Mouse (Mus musculus) cerebellum, adult 2 months (tissue): ENCODE measurements around the gene Dapp1.

Experiments used
- CTCF ChIP-seq: fragments of 200-500 bp; IDR thresholded peaks from 2 replicates; pipeline ENCODE4 v1.5.1; 2011; ENCODE audit warnings: low read depth, mild to moderate bottlenecking, control low read depth, low read length, moderate library complexity, borderline replicate concordance; ENCODE audit not compliant: insufficient read depth
- POLR2A ChIP-seq: fragments of 200-500 bp; IDR thresholded peaks from 2 replicates; pipeline ENCODE4 v1.6.1; 2011; ENCODE audit warnings: low read length, control low read depth, borderline replicate concordance; ENCODE audit not compliant: insufficient read depth

GRCm38 (mm10) chr3:137943737-137944154 is 37.6 kb downstream of the Dapp1 start:
- TF ChIP-seq CTCF = no peak
- TF ChIP-seq POLR2A = no peak
